Comparison of ENCODE assay signal across 9 mouse cellular contexts in genomic region chr4:125132394-125132793, GRCm38 (mm10). TPM values are rescaled to one million over a fixed set of nuclear protein-coding genes. Genes with fewer than 3 reads are reported as not detected.
DNase-seq lines count a peak whose midpoint lies in the region; ATAC-seq and TF ChIP-seq lines count a peak whose summit lies in the region.
"Had no signal": no experiment of that assay in that cellular context is flagged by ENCODE, and none has a peak within 500 bp of the region (broad histone marks: within the 10 kb centered on the region; RNA-seq: fewer than 3 reads in every experiment).

No protein-coding gene starts in this region.

- peaks cover 3% of the 10 kb centered on the region for H3K4me1 ChIP-seq in heart, embryonic 11.5 days (ENCODE audit: control insufficient read depth, insufficient read depth, low read length)
- H3K4me1 ChIP-seq in ES-E14 (ENCODE audit: control insufficient read depth in 2 of 2, insufficient read depth in 2 of 2, low read length in 2 of 2, poor library complexity in 1 of 2): peaks cover 11 to 20% of the 10 kb centered on the region in 2 experiments; a peak in 3 of 4 replicates
- no peaks in the 10 kb centered on the region for H3K4me1 ChIP-seq in neural tube, embryonic 11.5 days (ENCODE audit: control insufficient read depth, insufficient read depth, low read length)

- H3K4me3 ChIP-seq in heart, embryonic 11.5 days (ENCODE audit: low read depth, low read length): no peak overlapping the region
- no peak overlapping the region for H3K4me3 ChIP-seq in ES-E14 (ENCODE audit: insufficient read depth in 1 of 2, low read depth in 1 of 2, low read length in 2 of 2, poor library complexity in 1 of 2, severe bottlenecking in 1 of 2)
- no peak overlapping the region for H3K4me3 ChIP-seq in neural tube, embryonic 11.5 days (ENCODE audit: low read depth, low read length)
- H3K4me3 ChIP-seq: erythroblast, embryonic 14.5 days had no signal

- no peaks in the 10 kb centered on the region for H3K36me3 ChIP-seq in heart, embryonic 11.5 days (ENCODE audit: control insufficient read depth, insufficient read depth, low read length)
- H3K36me3 ChIP-seq in ES-E14 (ENCODE audit: control insufficient read depth, insufficient read depth, low read length, poor library complexity, severe bottlenecking): no peaks in the 10 kb centered on the region; the same call in 1 of the 2 replicates
- H3K36me3 ChIP-seq in neural tube, embryonic 11.5 days (ENCODE audit: control insufficient read depth, insufficient read depth, low read length): no peaks in the 10 kb centered on the region

- WGBS in heart, embryonic 11.5 days (ENCODE audit: insufficient replicate concordance): 23% methylated on average over 5 of the region's 5 CpGs
- 25% methylated on average over 5 of the region's 5 CpGs for WGBS in neural tube, embryonic 11.5 days

- intact Hi-C loops in heart, postnatal 14 days (cut with DNase I): no loop called here

- no peak overlapping the region for H3K9ac ChIP-seq in heart, embryonic 11.5 days (ENCODE audit: low read depth, low read length)
- no peak overlapping the region for H3K9ac ChIP-seq in ES-E14 (ENCODE audit: insufficient read depth, low read depth, low read length, poor library complexity, severe bottlenecking)
- H3K9ac ChIP-seq in neural tube, embryonic 11.5 days (ENCODE audit: low read length): no peak overlapping the region

- DNase-seq in heart, postnatal 14 days: peak; percentile 59 to 77
- DNase-seq in 3134 (ENCODE audit: extremely low read depth, insufficient read length, low spot score) (peak; percentile 47), ES-E14 (ENCODE audit: low read depth, low spot score) (peak; percentile 77)
- DNase-seq in cerebellum, postnatal 4 days (ENCODE audit: low spot score in 2 of 2): peak; percentile 68 to 87
- peak; percentile 80 to 82 for DNase-seq in layer of hippocampus, postnatal 10 days (ENCODE audit: low spot score in 2 of 2)
- DNase-seq in neural tube, embryonic 11.5 days (ENCODE audit: low spot score): peak; percentile 66
- no peak for DNase-seq in yolk sac, embryonic 10.5 days (ENCODE audit: low spot score)

- H3K27me3 ChIP-seq in heart, embryonic 11.5 days (ENCODE audit: control insufficient read depth, insufficient read depth, low read length): no peaks in the 10 kb centered on the region
- H3K27me3 ChIP-seq in neural tube, embryonic 11.5 days (ENCODE audit: control insufficient read depth, insufficient read depth, low read length): 0 out of 2 replicates have a peak, but pooled peaks cover 2% of the 10 kb centered on the region

- ATAC-seq in heart, embryonic 11.5 days (replicated peaks; ENCODE audit: insufficient number of reproducible peaks, low FRiP score, low TSS enrichment): no peak
- ATAC-seq in neural tube, embryonic 11.5 days (ENCODE audit: insufficient read depth, low FRiP score, low TSS enrichment): no peak

- H3K9me3 ChIP-seq in heart, embryonic 11.5 days (replicated peaks; ENCODE audit: control insufficient read depth, low read length): no peaks in the 10 kb centered on the region
- no peaks in the 10 kb centered on the region for H3K9me3 ChIP-seq in ES-E14 (ENCODE audit: control insufficient read depth, insufficient read depth, low read depth, low read length)
- no peaks in the 10 kb centered on the region for H3K9me3 ChIP-seq in neural tube, embryonic 11.5 days (ENCODE audit: control insufficient read depth, low read length)

- H3K4me2 ChIP-seq in heart, embryonic 11.5 days: no peak overlapping the region
- H3K4me2 ChIP-seq in neural tube, embryonic 11.5 days (ENCODE audit: low read depth): no peak overlapping the region

- H3K27ac ChIP-seq in heart, embryonic 11.5 days (ENCODE audit: low read depth, low read length): no peak overlapping the region
- H3K27ac ChIP-seq in ES-E14 (ENCODE audit: insufficient read depth, low read depth, low read length, poor library complexity, severe bottlenecking): no peak overlapping the region
- no peak overlapping the region for H3K27ac ChIP-seq in neural tube, embryonic 11.5 days (ENCODE audit: low read depth, low read length)

- in situ Hi-C loops in ES-E14 (cut with MboI; ENCODE audit: low sequenced_read_pairs in 2 of 2, unreplicated experiment in 2 of 2): no loop called here

TF ChIP-seq in ES-E14, 5 proteins besides CTCF, POLR2A, EP300 and RAD21:
- no peak for TF ChIP-seq CHD2 (IDR thresholded peaks at IDR 0.05; ENCODE audit: low read depth, low read length)
- TF ChIP-seq MAFK (IDR thresholded peaks at IDR 0.05; ENCODE audit: insufficient read depth, low read depth, low read length): no peak
- no peak for TF ChIP-seq ZNF384 (IDR thresholded peaks at IDR 0.05; ENCODE audit: low read depth, low read length)
- 0 out of 2 replicates have a peak, but pooled peaks have one; percentile 61 for TF ChIP-seq ZC3H11A (IDR thresholded peaks at IDR 0.05; ENCODE audit: borderline replicate concordance, low read depth, low read length)
- no peak for TF ChIP-seq HCFC1 (IDR thresholded peaks at IDR 0.05; ENCODE audit: borderline replicate concordance, insufficient read depth, low read length)

RNA-seq across cellular contexts. Expression of gene Zc3h12a, which starts 4.8 kb away (rescaled TPM):
- 1 to 10 TPM; 3.2 to 4.0 TPM for total RNA-seq in heart, postnatal 14 days (2021)
- polyA plus RNA-seq in heart, embryonic 11.5 days (2014; fragmentation: Nextera tagmentation; extraction: Ambion mirVana): 1.1 TPM in 2 replicates
- total RNA-seq in ES-E14 (2012; rRNA removed): 4.9 and 10.4 TPM in 2 replicates
- total RNA-seq in layer of hippocampus, postnatal 10 days (2021): under 1 TPM; 0.42 to 0.80 TPM
- 0.37 and 0.90 TPM in 2 replicates for polyA plus RNA-seq in neural tube, embryonic 11.5 days (2014; fragmentation: Nextera tagmentation; extraction: Ambion mirVana)

RNA-seq across cellular contexts. Expression of gene Meaf6, which starts 47.5 kb away (rescaled TPM):
- total RNA-seq in heart, postnatal 14 days (2021): 10 to 100 TPM; 22.6 to 24.5 TPM
- 53.4 and 55.4 TPM in 2 replicates for polyA plus RNA-seq in heart, embryonic 11.5 days (2014; fragmentation: Nextera tagmentation; extraction: Ambion mirVana)
- total RNA-seq in ES-E14 (2012; rRNA removed): 20.6 and 25.0 TPM in 2 replicates
- 100 to 1,000 TPM; 130 to 134 TPM for total RNA-seq in layer of hippocampus, postnatal 10 days (2021)
- polyA plus RNA-seq in neural tube, embryonic 11.5 days (2014; fragmentation: Nextera tagmentation; extraction: Ambion mirVana): 98.1 and 102 TPM in 2 replicates
